Comparison of ENCODE assay signal across 9 mouse cellular contexts in genomic region chr1:190695589-190695988, GRCm38 (mm10).
DNase-seq lines count a peak whose midpoint lies in the region; ATAC-seq and TF ChIP-seq lines count a peak whose summit lies in the region.
"Had no signal": no experiment of that assay in that cellular context is flagged by ENCODE, and none has a peak within 500 bp of the region (broad histone marks: within the 10 kb centered on the region; RNA-seq: fewer than 3 reads in every experiment).

No protein-coding gene starts in this region.

- DNase-seq in ES-E14 (ENCODE audit: low read depth, low spot score) = peak; percentile 62
- DNase-seq in adrenal gland, postnatal 4 days (ENCODE audit: low spot score in 2 of 2) = peak; percentile 39 to 47
- peak; percentile 41 for DNase-seq in forelimb bud, embryonic 11.5 days (ENCODE audit: low read depth, low spot score)
- DNase-seq in left cerebral cortex, adult 2 months (ENCODE audit: extremely low spot score in 1 of 2, low spot score in 2 of 2) = peak; percentile 63 to 67
- peak; percentile 57 for DNase-seq in ovary, postnatal 36 days (ENCODE audit: low spot score)
- no peak for DNase-seq in urinary bladder, adult 18-20 months (ENCODE audit: low spot score in 2 of 2)

- H3K9ac ChIP-seq in intestine, postnatal 0 days (ENCODE audit: low read depth, low read length) = no peak overlapping the region
- H3K9ac ChIP-seq in intestine, embryonic 16.5 days (ENCODE audit: low read depth, low read length) = no peak overlapping the region
- H3K9ac ChIP-seq in ES-E14 (ENCODE audit: insufficient read depth, low read depth, low read length, poor library complexity, severe bottlenecking) = no peak overlapping the region
- H3K9ac ChIP-seq: limb, embryonic 12.5 days had no signal

- no peaks in the 10 kb centered on the region for H3K9me3 ChIP-seq in intestine, postnatal 0 days (ENCODE audit: control insufficient read depth)
- H3K9me3 ChIP-seq in intestine, embryonic 16.5 days (ENCODE audit: control insufficient read depth, low read length) = no peaks in the 10 kb centered on the region
- H3K9me3 ChIP-seq in ES-E14 (ENCODE audit: control insufficient read depth, insufficient read depth, low read depth, low read length) = no peaks in the 10 kb centered on the region
- H3K9me3 ChIP-seq: limb, embryonic 12.5 days had no signal

- ATAC-seq in intestine, postnatal 0 days = no peak
- no peak for ATAC-seq in intestine, embryonic 16.5 days

- WGBS in intestine, postnatal 0 days = 69% methylated on average over 11 of the region's 11 CpGs
- 67% methylated on average over 11 of the region's 11 CpGs for WGBS in intestine, embryonic 16.5 days

- H3K4me3 ChIP-seq in intestine, postnatal 0 days (ENCODE audit: low read depth, low read length) = no peak overlapping the region
- H3K4me3 ChIP-seq in intestine, embryonic 16.5 days (ENCODE audit: low read length) = no peak overlapping the region
- no peak overlapping the region for H3K4me3 ChIP-seq in ES-E14 (ENCODE audit: insufficient read depth in 1 of 2, low read depth in 1 of 2, low read length in 2 of 2, poor library complexity in 1 of 2, severe bottlenecking in 1 of 2)
- no peak overlapping the region for H3K4me3 ChIP-seq in left cerebral cortex, adult 2 months
- H3K4me3 ChIP-seq: limb, embryonic 12.5 days had no signal

- no peaks in the 10 kb centered on the region for H3K36me3 ChIP-seq in intestine, postnatal 0 days (ENCODE audit: control insufficient read depth, insufficient read depth)
- no peaks in the 10 kb centered on the region for H3K36me3 ChIP-seq in intestine, embryonic 16.5 days (ENCODE audit: control insufficient read depth, insufficient read depth, low read length)
- no peaks in the 10 kb centered on the region for H3K36me3 ChIP-seq in ES-E14 (ENCODE audit: control insufficient read depth, insufficient read depth, low read length, poor library complexity, severe bottlenecking)
- H3K36me3 ChIP-seq: limb, embryonic 12.5 days had no signal

- no peak overlapping the region for H3K27ac ChIP-seq in intestine, postnatal 0 days (ENCODE audit: low read depth, low read length)
- no peak overlapping the region for H3K27ac ChIP-seq in intestine, embryonic 16.5 days (ENCODE audit: low read length)
- no peak overlapping the region for H3K27ac ChIP-seq in ES-E14 (ENCODE audit: insufficient read depth, low read depth, low read length, poor library complexity, severe bottlenecking)
- no peak overlapping the region for H3K27ac ChIP-seq in left cerebral cortex, adult 2 months
- H3K27ac ChIP-seq: limb, embryonic 12.5 days had no signal

- H3K27me3 ChIP-seq in intestine, postnatal 0 days (replicated peaks; ENCODE audit: control insufficient read depth, insufficient read depth, low read length) = no peaks in the 10 kb centered on the region
- H3K27me3 ChIP-seq in intestine, embryonic 16.5 days (replicated peaks; ENCODE audit: control insufficient read depth, insufficient read depth, low read length) = no peaks in the 10 kb centered on the region
- H3K27me3 ChIP-seq: limb, embryonic 12.5 days had no signal

- H3K4me1 ChIP-seq in intestine, postnatal 0 days (replicated peaks; ENCODE audit: control insufficient read depth, insufficient read depth, low read length) = no peaks in the 10 kb centered on the region
- no peaks in the 10 kb centered on the region for H3K4me1 ChIP-seq in intestine, embryonic 16.5 days (ENCODE audit: control insufficient read depth, insufficient read depth, low read length)
- H3K4me1 ChIP-seq in ES-E14 (ENCODE audit: control insufficient read depth in 2 of 2, insufficient read depth in 2 of 2, low read length in 2 of 2, poor library complexity in 1 of 2) = peaks cover 0 to 2% of the 10 kb centered on the region in 2 experiments; a peak in 1 of 4 replicates
- H3K4me1 ChIP-seq: limb, embryonic 12.5 days had no signal

- intact Hi-C loops in left cerebral cortex, adult 2 months (cut with DNase I) = loop anchor here (1.0 kb wide), 1 partner anchor 649 kb away; no protein-coding TSS in a partner anchor

- TF ChIP-seq CTCF in intestine, postnatal 0 days (IDR thresholded peaks at IDR 0.05; ENCODE audit: low read depth) = peak; percentile 76
- peak; percentile 74 for TF ChIP-seq CTCF in left cerebral cortex, adult 2 months (IDR thresholded peaks at IDR 0.05)

- in situ Hi-C loops in ES-E14 (cut with MboI; ENCODE audit: low sequenced_read_pairs in 2 of 2, unreplicated experiment in 2 of 2) = no loop called here

- no peak overlapping the region for H3K4me2 ChIP-seq in intestine, postnatal 0 days (replicated peaks; ENCODE audit: low read depth)
- no peak overlapping the region for H3K4me2 ChIP-seq in intestine, embryonic 16.5 days (ENCODE audit: low read depth, low read length)
- H3K4me2 ChIP-seq: limb, embryonic 12.5 days had no signal

TF ChIP-seq in ES-E14, 5 proteins besides CTCF, POLR2A, EP300 and RAD21:
- TF ChIP-seq ZC3H11A (IDR thresholded peaks at IDR 0.05; ENCODE audit: borderline replicate concordance, low read depth, low read length) = peak; percentile 28; the same call in 1 of the 2 replicates
- no peak for TF ChIP-seq HCFC1 (IDR thresholded peaks at IDR 0.05; ENCODE audit: borderline replicate concordance, insufficient read depth, low read length)
TF ChIP-seq in ES-E14: peak in this region for 1.

Comparison
In these comparisons a context has a peak if more than half of its experiments do, and no peak if none do; other contexts are left out.
1. DNase-seq: peak in ES-E14 (single experiment), adrenal gland, postnatal 4 days (2 of 2), forelimb bud, embryonic 11.5 days (single experiment), left cerebral cortex, adult 2 months (2 of 2) and ovary, postnatal 36 days (single experiment); none in urinary bladder, adult 18-20 months (0 of 2).